Mouse (Mus musculus): ENCODE measurements around the gene Zfp65.

DNA sequence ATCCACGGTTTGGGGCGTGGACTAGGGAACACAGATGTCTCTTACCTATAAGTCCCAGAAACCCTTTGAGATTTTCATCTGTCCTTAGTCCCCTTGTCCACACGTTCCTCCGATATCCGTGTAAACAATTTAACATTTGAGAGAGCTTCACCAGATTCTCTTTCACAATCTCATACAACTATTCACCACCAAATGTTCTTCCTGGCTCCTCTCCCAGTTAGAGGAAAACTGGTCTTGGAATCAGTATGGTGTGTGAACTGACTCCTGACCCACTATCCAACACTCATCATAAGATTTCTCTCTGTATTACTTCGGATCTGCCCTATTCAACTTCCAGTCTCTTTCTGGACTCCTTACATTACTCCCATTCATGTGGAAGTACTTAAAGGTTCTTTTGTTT, 26.8 kb upstream of the Zfp65 start:
- TF ChIP-seq CTCF (IDR thresholded peaks at IDR 0.05; ENCODE audit: low read depth) (no peak), EP300 (IDR thresholded peaks at IDR 0.05; ENCODE audit: low read depth) (no peak)
